Mouse (Mus musculus) lung, adult 2 months (tissue): ENCODE results near the gene Begain.

ENCODE experiments used
- CTCF ChIP-seq: fragments of 200-500 bp; IDR thresholded peaks from 2 replicates; pipeline ENCODE4 v1.5.1; 2011; ENCODE audit warnings: mild to moderate bottlenecking, low read length, control low read depth; ENCODE audit not compliant: insufficient read depth
- POLR2A ChIP-seq: fragments of 200-500 bp; IDR thresholded peaks from 2 replicates; pipeline ENCODE4 v1.6.1; 2011; ENCODE audit warnings: low read depth, mild to moderate bottlenecking, control low read depth, low read length, borderline replicate concordance; ENCODE audit errors: extremely low read depth

GRCm38 (mm10) chr12:109115161-109115560 lies 47.1 kb upstream of the Begain start:
- no peak for TF ChIP-seq CTCF
- no peak for TF ChIP-seq POLR2A
